Mouse (Mus musculus): ENCODE measurements around the gene Cfap54.

Gene Cfap54

GRCm38 (mm10) chr10:92937091-92937490 lies 144.3 kb downstream of the Cfap54 start:
- DNase-seq (ENCODE audit: low read depth), result no peak

DNA sequence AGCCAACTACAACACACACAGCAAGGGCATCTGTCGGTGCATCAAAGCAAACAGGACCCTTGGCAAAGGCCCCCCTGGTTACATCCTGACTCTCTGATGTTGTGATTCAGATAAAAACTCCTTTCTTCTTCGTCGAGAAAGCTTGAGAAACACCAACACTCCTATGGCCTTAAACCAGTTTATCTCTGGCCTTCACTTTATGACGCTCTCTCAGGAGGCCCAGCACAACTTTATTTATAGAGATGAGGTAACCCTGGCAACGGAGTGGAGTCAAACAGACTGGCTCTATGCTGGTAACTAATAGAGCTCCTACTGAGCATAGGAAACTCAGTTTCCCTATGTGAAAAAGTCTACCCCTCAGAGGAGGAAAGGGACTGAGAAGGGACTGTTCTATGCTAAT lies 146.9 kb downstream of the Cfap54 start:
- DNase-seq (ENCODE audit: low read depth), result no peak

- no peak for DNase-seq (ENCODE audit: low read depth)
These were observed 147.8 kb downstream of the Cfap54 start for GRCm38 (mm10) chr10:92933616-92934015.

GRCm38 (mm10) chr10:92932464-92932863 lies 149.0 kb downstream of the Cfap54 start:
- no peak for DNase-seq (ENCODE audit: low read depth)

- no peak for DNase-seq (ENCODE audit: low read depth)
These were observed 151.4 kb downstream of the Cfap54 start for GRCm38 (mm10) chr10:92930036-92930435.

DNA sequence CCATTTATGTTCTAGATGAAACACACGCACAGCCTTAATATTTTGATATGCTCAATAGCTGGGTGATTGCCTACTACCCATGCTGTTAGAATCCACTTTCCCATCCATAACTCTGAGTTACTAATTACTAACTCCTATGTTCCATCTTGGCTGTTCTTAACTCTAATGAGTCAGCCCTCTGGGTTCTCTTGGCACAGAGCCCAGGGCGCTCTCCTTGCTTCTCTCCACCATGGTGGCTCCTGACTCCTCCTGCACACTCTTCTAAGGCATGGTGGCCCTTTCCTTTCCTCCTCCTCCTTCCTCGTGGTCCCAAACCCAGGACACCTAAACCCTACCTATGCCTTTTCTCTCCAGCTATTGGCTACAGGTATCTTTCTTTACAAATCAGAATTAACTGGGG lies 153.2 kb downstream of the Cfap54 start:
- DNase-seq (ENCODE audit: low read depth), result no peak

- DNase-seq (ENCODE audit: low read depth), result no peak
These were observed 162.9 kb downstream of the Cfap54 start for GRCm38 (mm10) chr10:92918551-92918950.

DNA sequence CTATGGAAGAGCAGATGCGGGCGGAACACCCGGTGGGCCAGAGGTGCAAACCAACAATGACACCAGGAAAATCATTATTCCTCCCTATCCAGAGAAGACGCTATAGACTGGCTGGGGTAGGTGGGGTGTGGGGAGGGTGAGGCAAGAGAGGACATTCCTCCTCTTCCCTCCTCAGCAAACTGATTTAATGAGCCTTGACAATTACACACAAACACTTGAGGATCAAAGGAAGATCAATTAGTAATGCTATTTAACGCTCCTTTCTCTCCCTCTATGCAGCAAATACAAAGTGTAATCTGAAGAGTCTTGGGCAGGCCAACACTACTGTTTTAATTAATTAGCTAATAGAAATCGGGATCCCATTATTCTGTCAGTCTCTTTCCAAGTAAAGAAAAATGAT lies 174.2 kb downstream of the Cfap54 start:
- DNase-seq (ENCODE audit: low read depth), result no peak

GRCm38 (mm10) chr10:92888466-92888865 lies 193.0 kb downstream of the Cfap54 start:
- DNase-seq (ENCODE audit: low read depth), result no peak

DNA sequence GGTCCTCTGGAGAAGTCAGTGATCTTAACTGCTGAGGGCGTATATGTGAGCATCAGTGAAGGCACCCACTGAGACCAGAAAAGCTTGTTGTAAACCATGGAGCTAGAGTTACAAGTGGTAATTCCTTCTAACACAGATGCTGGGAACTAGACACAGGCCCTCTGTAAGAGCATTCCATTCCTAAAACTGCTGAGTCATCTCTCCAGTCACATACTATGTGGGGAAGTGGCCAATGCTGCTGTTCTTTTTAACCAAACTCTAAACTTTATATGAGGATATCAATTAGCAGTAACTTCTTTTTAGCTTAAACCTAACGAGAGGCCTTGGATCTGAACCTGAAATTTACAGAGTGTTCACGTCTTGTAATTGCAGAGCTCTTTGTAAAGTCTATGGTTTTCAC lies 203.4 kb downstream of the Cfap54 start:
- DNase-seq (ENCODE audit: low read depth), result no peak

DNA sequence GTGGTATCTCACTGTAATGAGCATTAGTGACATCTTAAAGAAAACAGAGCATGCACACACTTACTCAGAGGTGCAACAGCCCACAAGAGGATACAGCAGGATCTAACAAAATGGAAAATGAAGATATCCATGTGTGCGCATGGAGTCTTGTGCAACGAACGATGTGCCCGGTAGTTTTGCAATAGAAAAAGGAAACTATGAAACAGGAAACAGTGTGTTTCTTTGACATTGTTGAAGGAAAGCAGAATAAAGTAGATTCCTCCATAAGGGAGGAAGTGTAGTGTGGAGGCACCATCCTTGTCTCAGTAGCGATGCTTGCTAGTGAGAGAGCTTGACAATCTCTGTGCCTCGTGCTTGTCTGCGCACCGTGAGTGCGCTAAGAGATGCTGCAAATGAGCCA lies 240.4 kb downstream of the Cfap54 start:
- no peak for DNase-seq (ENCODE audit: low read depth)

GRCm38 (mm10) chr10:92837572-92837971 lies 243.8 kb downstream of the Cfap54 start:
- no peak for DNase-seq (ENCODE audit: low read depth)

DNA sequence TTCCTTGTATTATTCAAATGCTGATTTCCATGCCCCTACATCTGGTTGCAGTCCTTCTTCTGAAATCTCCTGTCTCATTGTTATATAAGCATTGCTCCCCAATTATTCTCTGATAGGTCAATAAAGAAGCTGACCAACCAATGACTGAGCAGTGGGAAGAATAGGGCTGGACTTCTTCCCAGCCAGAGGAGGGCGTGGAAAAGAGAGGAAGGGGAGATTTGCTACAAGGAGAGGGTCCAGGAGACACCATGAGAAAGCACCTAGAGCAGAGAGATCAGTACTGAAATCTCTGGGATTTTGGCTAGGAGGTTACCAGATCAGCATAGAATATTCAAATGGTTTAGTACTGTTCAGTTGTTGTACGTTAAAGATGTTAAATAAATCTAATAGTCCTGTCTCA lies 244.4 kb downstream of the Cfap54 start:
- DNase-seq (ENCODE audit: low read depth), result no peak

GRCm38 (mm10) chr10:92821499-92821898 lies 259.9 kb downstream of the Cfap54 start:
- DNase-seq (ENCODE audit: low read depth), result no peak

GRCm38 (mm10) chr10:92818190-92818589 lies 263.2 kb downstream of the Cfap54 start:
- DNase-seq (ENCODE audit: low read depth), result no peak

GRCm38 (mm10) chr10:92816903-92817302 lies 264.5 kb downstream of the Cfap54 start:
- DNase-seq (ENCODE audit: low read depth), result no peak

DNA sequence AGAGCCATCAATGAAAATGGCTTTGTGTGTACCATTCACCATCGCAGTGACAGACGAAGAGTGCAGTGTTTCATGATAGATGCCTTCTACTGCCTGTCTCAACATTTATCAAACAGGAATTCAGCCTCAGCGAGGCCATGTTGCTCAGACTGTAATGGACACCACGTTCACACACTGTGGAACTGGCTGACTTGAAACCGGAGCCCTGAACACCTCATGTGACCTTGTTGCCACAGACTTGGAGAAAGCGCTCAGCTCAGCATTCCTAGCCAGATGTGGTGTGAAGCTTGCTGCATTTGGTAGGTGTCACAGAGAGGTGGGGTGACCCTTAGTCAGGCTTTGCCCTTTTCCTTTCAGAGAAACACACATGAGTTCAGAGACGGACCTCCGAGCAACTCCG lies 270.5 kb downstream of the Cfap54 start:
- DNase-seq (ENCODE audit: low read depth), result no peak

DNA sequence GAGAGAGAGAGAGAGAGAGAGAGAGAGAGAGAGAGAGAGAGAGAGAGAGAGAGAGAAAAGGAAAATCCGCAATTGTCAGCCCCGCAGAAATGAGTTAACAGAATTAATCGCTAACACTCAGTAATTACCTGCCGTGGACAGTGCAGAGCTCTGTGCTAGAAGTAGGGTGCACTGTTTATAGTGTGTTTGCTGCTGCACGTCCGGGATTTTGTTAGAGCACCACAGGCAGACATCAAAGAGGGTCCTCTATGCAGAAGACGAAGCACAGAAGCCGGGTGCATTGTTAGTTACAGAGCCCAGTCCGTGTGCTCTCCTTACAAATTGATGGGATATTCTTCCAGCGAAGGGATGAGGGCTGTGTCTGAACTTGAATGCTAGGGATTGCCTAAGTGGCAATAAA lies 289.5 kb downstream of the Cfap54 start:
- DNase-seq (ENCODE audit: low read depth), result no peak

DNA sequence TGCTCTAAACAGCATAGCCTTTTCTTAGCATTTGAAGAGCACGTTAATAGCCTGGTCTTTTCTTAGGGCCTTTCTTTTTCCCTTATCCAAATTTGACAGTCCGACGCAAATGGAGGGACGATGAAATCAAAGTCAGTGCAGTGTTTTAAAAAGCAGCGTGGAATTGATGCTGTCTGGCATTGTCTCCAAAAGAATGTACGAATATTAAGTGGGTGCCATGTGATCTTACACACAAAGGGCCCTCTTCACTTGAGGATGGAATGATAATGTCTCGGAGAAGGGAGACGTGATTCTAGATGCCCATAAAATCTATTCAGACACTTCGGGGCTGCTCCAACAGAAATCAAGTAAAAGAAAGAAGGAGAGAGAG lies 289.9 kb downstream of the Cfap54 start:
- DNase-seq (ENCODE audit: low read depth), result no peak

- DNase-seq (ENCODE audit: low read depth), result peak; percentile 62
These were observed 290.4 kb downstream of the Cfap54 start for GRCm38 (mm10) chr10:92790893-92791530.

GRCm38 (mm10) chr10:92790247-92790646 lies 291.2 kb downstream of the Cfap54 start:
- no peak for DNase-seq (ENCODE audit: low read depth)

DNA sequence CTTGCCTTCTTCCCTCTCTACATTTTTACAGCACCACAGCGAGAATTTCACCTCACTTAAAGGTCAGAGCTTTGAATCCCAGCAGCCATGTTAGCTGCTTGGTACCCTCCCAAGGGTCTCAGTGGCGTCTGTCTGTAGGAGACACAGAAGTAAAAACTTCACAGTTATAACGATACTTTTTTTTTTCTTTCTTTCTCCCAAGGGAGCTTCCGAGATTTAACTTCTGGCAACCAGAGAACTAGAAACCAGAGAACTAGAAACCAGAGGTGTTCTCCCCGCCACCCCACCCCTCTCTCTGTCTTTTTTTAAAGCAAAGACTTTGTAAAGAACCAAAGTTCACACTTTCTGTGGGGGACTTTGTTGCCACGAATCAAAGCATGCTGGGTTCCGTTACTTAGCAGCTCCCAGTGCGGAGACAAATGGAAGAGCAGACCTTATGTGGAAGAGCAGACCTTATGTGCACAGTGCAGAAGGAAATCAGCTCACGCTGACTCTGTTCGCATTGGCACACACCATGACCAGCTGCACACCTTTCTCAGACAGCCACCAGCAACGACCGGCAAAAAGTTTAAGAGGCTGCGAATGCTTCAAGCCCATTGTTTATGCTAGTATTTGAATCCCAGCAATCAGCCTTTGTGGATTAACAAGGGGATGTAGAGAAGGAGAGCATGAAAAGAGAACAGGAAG lies 292.9 kb downstream of the Cfap54 start:
- no peak for DNase-seq (ENCODE audit: low read depth)

GRCm38 (mm10) chr10:92782691-92783090 lies 298.7 kb downstream of the Cfap54 start:
- no peak for DNase-seq (ENCODE audit: low read depth)

- DNase-seq (ENCODE audit: low read depth), result no peak
These were observed 327.1 kb downstream of the Cfap54 start for GRCm38 (mm10) chr10:92754359-92754758.
